Mouse (Mus musculus) neural tube, embryonic 11.5 days (tissue): Measurements from ENCODE around the gene Trpv3. TPM values are rescaled to one million over a fixed set of nuclear protein-coding genes. Genes with fewer than 3 reads are reported as not detected.

Experiments used
- ATAC-seq: fragments of 200-750 bp; cut with Nextera tagmentation; 2 replicates; pipeline ENCODE4 v1.8.0; 2017; ENCODE audit warnings: moderate number of reproducible peaks, mild to moderate bottlenecking, moderate TSS enrichment, moderate library complexity; ENCODE audit not compliant: insufficient read depth, low FRiP score, low TSS enrichment
- DNase-seq: peaks from one replicate; pipeline ENCODE4 v3.0.0-alpha.2; 2015; ENCODE audit warnings: low spot score
- H3K27ac ChIP-seq: fragments of 300-500 bp; sonication (generic); 2 replicates; pipeline ENCODE4 v1.5.1; 2014; ENCODE audit warnings: low read depth, mild to moderate bottlenecking, low read length
- H3K27me3 ChIP-seq: fragments of 300-500 bp; sonication (generic); 2 replicates; pipeline ENCODE4 v1.6.1; 2014; ENCODE audit warnings: mild to moderate bottlenecking, low read length, mixed read lengths; ENCODE audit not compliant: control insufficient read depth, insufficient read depth
- H3K36me3 ChIP-seq: fragments of 300-500 bp; sonication (generic); 2 replicates; pipeline ENCODE4 v1.6.1; 2014; ENCODE audit warnings: mild to moderate bottlenecking, low read length, moderate library complexity, mixed read lengths; ENCODE audit not compliant: control insufficient read depth, insufficient read depth
- H3K4me1 ChIP-seq: fragments of 300-500 bp; sonication (generic); 2 replicates; pipeline ENCODE4 v1.6.1; 2014; ENCODE audit warnings: low read length, mixed read lengths; ENCODE audit not compliant: control insufficient read depth, insufficient read depth
- H3K4me2 ChIP-seq: fragments of 300-500 bp; sonication (generic); 2 replicates; pipeline ENCODE4 v1.6.1; 2014; ENCODE audit warnings: low read depth, mild to moderate bottlenecking, moderate library complexity
- H3K4me3 ChIP-seq: fragments of 300-500 bp; sonication (generic); 2 replicates; pipeline ENCODE4 v1.5.1; 2014; ENCODE audit warnings: low read depth, low read length
- H3K9ac ChIP-seq: fragments of 300-500 bp; sonication (generic); 2 replicates; pipeline ENCODE4 v1.6.1; 2014; ENCODE audit warnings: mild to moderate bottlenecking, low read length
- H3K9me3 ChIP-seq: fragments of 300-500 bp; sonication (generic); 2 replicates; pipeline ENCODE4 v1.6.1; 2016; ENCODE audit warnings: low read length; ENCODE audit not compliant: control insufficient read depth
- WGBS: fragments of 180-500 bp; shearing (Covaris S2); extraction: QIAGEN DNeasy Blood & Tissue Kit; methylation state at CpG from one replicate; pipeline ENCODE4 v1.1.7; 2014; 5-methylcytosine and 5-hydroxymethylcytosine counted together
- polyA plus RNA-seq: library from polyadenylated mRNA; unstranded; fragments of >200 nt; fragmentation: Nextera tagmentation; extraction: Ambion mirVana; gene quantifications from 2 replicates; pipeline ENCODE4 v1.2.1, GENCODE M21; 2014

The Trpv3 gene
- polyA plus RNA-seq, 1 experiment from 2014 or later: 0.04 TPM

- H3K36me3 ChIP-seq: no peaks in the 10 kb centered on the region
- no peak within 1 kb of the TSS for H3K27ac ChIP-seq
- no peaks in the 10 kb centered on the region for H3K4me1 ChIP-seq
- no peak within 1 kb of the TSS for H3K9ac ChIP-seq
- no peaks in the 10 kb centered on the region for H3K27me3 ChIP-seq
- H3K4me2 ChIP-seq: no peak within 1 kb of the TSS
- no peak for DNase-seq
- H3K9me3 ChIP-seq: no peaks in the 10 kb centered on the region
- H3K4me3 ChIP-seq: no peak within 1 kb of the TSS
- 82% methylated on average over 5 of the region's 5 CpGs for WGBS
- no peak for ATAC-seq
Observed at GRCm38 (mm10) chr11:73233992-73234391, 33.2 kb upstream of the Trpv3 start, which contains the start of gene Trpv1. Gene Trpv1, plus strand, starts transcription at chr11:73234292.

GRCm38 (mm10) chr11:73235990-73236701 is 31.0 kb upstream of the Trpv3 start:
- Histone ChIP-seq H3K4me3 (no peak overlapping the region), H3K9me3 (no peaks in the 10 kb centered on the region), H3K4me1 (no peaks in the 10 kb centered on the region), H3K27ac (no peak overlapping the region), H3K4me2 (no peak overlapping the region), H3K27me3 (no peaks in the 10 kb centered on the region), H3K36me3 (no peaks in the 10 kb centered on the region), H3K9ac (no peak overlapping the region)
- DNase-seq (no peak), ATAC-seq (no peak)
- WGBS: 47% methylated on average over 5 of the region's 5 CpGs

- no peak overlapping the region for H3K4me3 ChIP-seq
- no peaks in the 10 kb centered on the region for H3K36me3 ChIP-seq
- H3K4me2 ChIP-seq: no peak overlapping the region
- H3K9me3 ChIP-seq: no peaks in the 10 kb centered on the region
- no peak overlapping the region for H3K9ac ChIP-seq
- H3K27me3 ChIP-seq: no peaks in the 10 kb centered on the region
- no peak for ATAC-seq
- H3K27ac ChIP-seq: no peak overlapping the region
- H3K4me1 ChIP-seq: no peaks in the 10 kb centered on the region
- WGBS: 73% methylated on average over 3 of the region's 3 CpGs
- no peak for DNase-seq
Observed at GRCm38 (mm10) chr11:73236731-73237130, 30.5 kb upstream of the Trpv3 start.

GRCm38 (mm10) chr11:73242199-73242598 is 25.0 kb upstream of the Trpv3 start:
- no peaks in the 10 kb centered on the region for H3K36me3 ChIP-seq
- no peak overlapping the region for H3K9ac ChIP-seq
- H3K27ac ChIP-seq: no peak overlapping the region
- DNase-seq: no peak
- no peak overlapping the region for H3K4me3 ChIP-seq
- no peaks in the 10 kb centered on the region for H3K9me3 ChIP-seq
- no peak for ATAC-seq
- H3K27me3 ChIP-seq: no peaks in the 10 kb centered on the region
- H3K4me2 ChIP-seq: no peak overlapping the region
- no peaks in the 10 kb centered on the region for H3K4me1 ChIP-seq
- 91% methylated on average over 6 of the region's 6 CpGs for WGBS

- no peak for ATAC-seq
- WGBS: 88% methylated on average over 4 of the region's 4 CpGs
- no peak overlapping the region for H3K4me3 ChIP-seq
- H3K9me3 ChIP-seq: no peaks in the 10 kb centered on the region
- H3K4me2 ChIP-seq: no peak overlapping the region
- no peaks in the 10 kb centered on the region for H3K4me1 ChIP-seq
- H3K9ac ChIP-seq: no peak overlapping the region
- no peaks in the 10 kb centered on the region for H3K27me3 ChIP-seq
- H3K27ac ChIP-seq: no peak overlapping the region
- DNase-seq: no peak
- H3K36me3 ChIP-seq: no peaks in the 10 kb centered on the region
Observed at GRCm38 (mm10) chr11:73242777-73243176, 24.4 kb upstream of the Trpv3 start.

- ATAC-seq: no peak
- H3K27ac ChIP-seq: no peak overlapping the region
- H3K4me1 ChIP-seq: no peaks in the 10 kb centered on the region
- H3K27me3 ChIP-seq: no peaks in the 10 kb centered on the region
- DNase-seq: no peak
- no peaks in the 10 kb centered on the region for H3K9me3 ChIP-seq
- H3K9ac ChIP-seq: no peak overlapping the region
- H3K36me3 ChIP-seq: no peaks in the 10 kb centered on the region
- no peak overlapping the region for H3K4me3 ChIP-seq
- 77% methylated on average over 4 of the region's 4 CpGs for WGBS
- H3K4me2 ChIP-seq: no peak overlapping the region
Observed at GRCm38 (mm10) chr11:73257362-73257945, 9.7 kb upstream of the Trpv3 start.

GRCm38 (mm10) chr11:73258664-73259063 is 8.5 kb upstream of the Trpv3 start:
- Histone ChIP-seq H3K27me3 (no peaks in the 10 kb centered on the region), H3K9ac (no peak overlapping the region), H3K36me3 (no peaks in the 10 kb centered on the region), H3K4me3 (no peak overlapping the region), H3K4me2 (no peak overlapping the region), H3K27ac (no peak overlapping the region), H3K9me3 (no peaks in the 10 kb centered on the region), H3K4me1 (no peaks in the 10 kb centered on the region)
- DNase-seq: no peak
- ATAC-seq: no peak

DNA sequence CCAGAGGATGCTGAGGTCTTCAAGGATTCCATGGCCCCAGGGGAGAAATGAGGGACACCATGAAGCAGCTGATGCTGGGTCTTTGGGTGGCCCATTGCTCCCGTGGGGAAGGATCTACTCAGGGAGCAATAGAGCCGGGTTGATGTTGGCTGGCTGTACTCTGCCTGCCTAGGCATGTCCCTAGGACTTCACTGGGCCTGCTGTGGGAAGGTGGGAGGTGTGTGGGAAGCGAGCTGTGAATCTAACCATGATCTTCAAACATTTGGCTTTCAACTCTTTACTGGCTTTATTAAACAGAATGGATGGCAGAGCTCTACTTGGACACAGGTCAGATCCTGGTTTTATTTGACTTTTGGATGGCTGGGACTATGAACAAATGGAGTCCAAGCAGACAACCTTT is 6.7 kb upstream of the Trpv3 start:
- Histone ChIP-seq H3K9ac (no peak overlapping the region), H3K9me3 (no peaks in the 10 kb centered on the region), H3K36me3 (no peaks in the 10 kb centered on the region), H3K4me1 (no peaks in the 10 kb centered on the region), H3K27ac (no peak overlapping the region), H3K4me2 (no peak overlapping the region), H3K27me3 (no peaks in the 10 kb centered on the region), H3K4me3 (no peak overlapping the region)
- WGBS: 80% methylated on average over 3 of the region's 3 CpGs
- DNase-seq: no peak
- no peak for ATAC-seq

DNA sequence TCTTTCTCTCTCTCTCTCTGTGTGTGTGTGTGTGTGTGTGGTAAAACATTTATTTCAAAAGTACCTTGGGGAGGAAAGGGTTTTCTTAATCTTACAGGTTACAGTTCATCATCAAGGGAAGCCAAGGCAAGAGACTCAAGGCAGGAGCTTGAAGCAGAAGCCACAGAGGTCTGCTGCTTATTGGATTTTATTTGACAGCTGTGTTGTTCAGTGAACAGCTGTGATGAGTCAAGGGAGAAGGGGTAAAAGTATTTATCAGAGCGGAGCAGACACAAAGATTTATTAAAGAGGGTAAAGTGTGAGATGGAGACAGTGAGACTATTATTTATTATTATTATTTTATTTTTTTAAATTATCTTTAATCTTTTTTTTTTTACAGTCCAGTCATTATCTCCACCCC is 5.8 kb upstream of the Trpv3 start:
- Histone ChIP-seq H3K4me1 (no peaks in the 10 kb centered on the region), H3K9ac (no peak overlapping the region), H3K9me3 (no peaks in the 10 kb centered on the region), H3K36me3 (no peaks in the 10 kb centered on the region), H3K27ac (no peak overlapping the region), H3K4me3 (no peak overlapping the region), H3K27me3 (no peaks in the 10 kb centered on the region), H3K4me2 (no peak overlapping the region)
- DNase-seq (no peak), ATAC-seq (no peak)
- 88% methylated on average over 1 of the region's 1 CpGs for WGBS
